Mouse (Mus musculus) lung, embryonic 16.5 days (tissue): ENCODE measurements at regions not wholly inside any gene's neighbourhood (a gene's known extent, or its start where the extent isn't known, plus 50 kb on each side); places are given as distances from the start of the nearest gene placed in this dataset.

Experiments used
- ATAC-seq: fragments of 200-750 bp; cut with Nextera tagmentation; 2 replicates; pipeline ENCODE4 v1.8.0; 2017; ENCODE audit warnings: low read depth, mild to moderate bottlenecking, moderate library complexity
- H3K27ac ChIP-seq: fragments of 300-500 bp; sonication (generic); 2 replicates; pipeline ENCODE4 v1.5.1; 2014; ENCODE audit warnings: mild to moderate bottlenecking, control low read depth, low read length
- H3K27me3 ChIP-seq: fragments of 300-500 bp; sonication (generic); 2 replicates; pipeline ENCODE4 v1.6.1; 2014; ENCODE audit warnings: low read depth, low read length, mixed read lengths; ENCODE audit not compliant: control insufficient read depth, insufficient read depth
- H3K36me3 ChIP-seq: fragments of 300-500 bp; sonication (generic); 2 replicates; pipeline ENCODE4 v1.6.1; 2014; ENCODE audit warnings: low read length; ENCODE audit not compliant: control insufficient read depth, insufficient read depth
- H3K4me1 ChIP-seq: fragments of 300-500 bp; sonication (generic); replicated peaks from 2 replicates; pipeline ENCODE4 v1.6.1; 2014; ENCODE audit warnings: low read length, mixed read lengths; ENCODE audit not compliant: control insufficient read depth, insufficient read depth
- H3K4me2 ChIP-seq: fragments of 300-500 bp; sonication (generic); 2 replicates; pipeline ENCODE4 v1.6.1; 2014; ENCODE audit warnings: low read depth, low read length, control low read depth
- H3K4me3 ChIP-seq: fragments of 300-500 bp; sonication (generic); 2 replicates; pipeline ENCODE4 v1.5.1; 2014; ENCODE audit warnings: mild to moderate bottlenecking, low read length, control low read depth
- H3K9ac ChIP-seq: fragments of 300-500 bp; sonication (generic); 2 replicates; pipeline ENCODE4 v1.6.1; 2014; ENCODE audit warnings: low read length, control low read depth
- H3K9me3 ChIP-seq: fragments of 300-500 bp; sonication (generic); 2 replicates; pipeline ENCODE4 v1.6.1; 2016; ENCODE audit warnings: low read length; ENCODE audit not compliant: control insufficient read depth
- WGBS: fragments of 180-500 bp; shearing (Covaris S2); extraction: QIAGEN DNeasy Blood & Tissue Kit; methylation state at CpG from one replicate; pipeline ENCODE4 v1.1.7; 2014; 5-methylcytosine and 5-hydroxymethylcytosine counted together

GRCm38 (mm10) chr11:24286129-24287108, 208.6 kb downstream of the Bcl11a start:
- Histone ChIP-seq H3K27me3 (no peaks in the 10 kb centered on the region; the same call in none of the 2 replicates), H3K27ac (no peak overlapping the region), H3K36me3 (no peaks in the 10 kb centered on the region), H3K9me3 (no peaks in the 10 kb centered on the region), H3K4me2 (no peak overlapping the region), H3K4me1 (no peaks in the 10 kb centered on the region), H3K9ac (no peak overlapping the region), H3K4me3 (no peak overlapping the region)
- ATAC-seq: no peak
- WGBS: 40% methylated on average over 18 of the region's 18 CpGs

GRCm38 (mm10) chr11:24293209-24293608, 215.4 kb downstream of the Bcl11a start:
- no peaks in the 10 kb centered on the region for H3K36me3 ChIP-seq
- no peaks in the 10 kb centered on the region for H3K9me3 ChIP-seq
- H3K27ac ChIP-seq: 0 out of 2 replicates have a peak overlapping the region, but pooled peaks have one; percentile 36
- no peaks in the 10 kb centered on the region for H3K27me3 ChIP-seq
- WGBS: 50% methylated on average over 3 of the region's 3 CpGs
- H3K4me1 ChIP-seq: peaks cover 12% of the 10 kb centered on the region
- no peak overlapping the region for H3K4me3 ChIP-seq
- ATAC-seq: peak; percentile 51; the same call in 1 of the 2 replicates
- no peak overlapping the region for H3K4me2 ChIP-seq
- no peak overlapping the region for H3K9ac ChIP-seq

GRCm38 (mm10) chr11:24293860-24294531, 216.1 kb downstream of the Bcl11a start:
- Histone ChIP-seq H3K36me3 (no peaks in the 10 kb centered on the region), H3K9ac (no peak overlapping the region), H3K9me3 (no peaks in the 10 kb centered on the region), H3K27ac (no peak overlapping the region), H3K4me2 (no peak overlapping the region), H3K4me3 (no peak overlapping the region), H3K27me3 (no peaks in the 10 kb centered on the region), H3K4me1 (peaks cover 12% of the 10 kb centered on the region)
- 58% methylated on average over 7 of the region's 7 CpGs for WGBS
- ATAC-seq: no peak

GRCm38 (mm10) chr11:24296893-24297624, 219.2 kb downstream of the Bcl11a start:
- no peaks in the 10 kb centered on the region for H3K36me3 ChIP-seq
- no peak overlapping the region for H3K4me3 ChIP-seq
- peak overlapping the region; percentile 23; the same call in 1 of the 2 replicates for H3K4me2 ChIP-seq
- no peak overlapping the region for H3K9ac ChIP-seq
- 12% methylated on average over 12 of the region's 12 CpGs for WGBS
- ATAC-seq: peak; percentile 63; the same call in 1 of the 2 replicates
- no peaks in the 10 kb centered on the region for H3K9me3 ChIP-seq
- H3K27me3 ChIP-seq: no peaks in the 10 kb centered on the region
- no peak overlapping the region for H3K27ac ChIP-seq
- H3K4me1 ChIP-seq: peaks cover 12% of the 10 kb centered on the region

GRCm38 (mm10) chr11:24297763-24298162, 219.9 kb downstream of the Bcl11a start:
- ATAC-seq: no peak; the same call in 1 of the 2 replicates
- no peak overlapping the region for H3K9ac ChIP-seq
- 39% methylated on average over 5 of the region's 5 CpGs for WGBS
- no peaks in the 10 kb centered on the region for H3K9me3 ChIP-seq
- no peak overlapping the region for H3K4me3 ChIP-seq
- no peaks in the 10 kb centered on the region for H3K36me3 ChIP-seq
- peaks cover 12% of the 10 kb centered on the region for H3K4me1 ChIP-seq
- H3K27me3 ChIP-seq: no peaks in the 10 kb centered on the region
- H3K4me2 ChIP-seq: 0 out of 2 replicates have a peak overlapping the region, but pooled peaks have one; percentile 11
- no peak overlapping the region for H3K27ac ChIP-seq

- Histone ChIP-seq H3K36me3 (no peaks in the 10 kb centered on the region), H3K27ac (no peak overlapping the region), H3K9me3 (no peaks in the 10 kb centered on the region), H3K9ac (no peak overlapping the region), H3K4me2 (no peak overlapping the region), H3K4me1 (peaks cover 12% of the 10 kb centered on the region), H3K4me3 (no peak overlapping the region), H3K27me3 (no peaks in the 10 kb centered on the region)
- no peak for ATAC-seq
- WGBS: 81% methylated on average over 4 of the region's 4 CpGs
Measured at GRCm38 (mm10) chr11:24300351-24300750, 222.5 kb downstream of the Bcl11a start.

GRCm38 (mm10) chr11:24301201-24301600, 223.3 kb downstream of the Bcl11a start:
- Histone ChIP-seq H3K4me2 (no peak overlapping the region), H3K4me3 (no peak overlapping the region), H3K9ac (no peak overlapping the region), H3K4me1 (peaks cover 12% of the 10 kb centered on the region), H3K27me3 (no peaks in the 10 kb centered on the region), H3K36me3 (no peaks in the 10 kb centered on the region), H3K9me3 (no peaks in the 10 kb centered on the region), H3K27ac (no peak overlapping the region)
- WGBS: 80% methylated on average over 3 of the region's 3 CpGs
- ATAC-seq: no peak

GRCm38 (mm10) chr11:24305145-24305553, 227.3 kb downstream of the Bcl11a start:
- no peak overlapping the region for H3K27ac ChIP-seq
- H3K4me3 ChIP-seq: peak overlapping the region; percentile 42
- H3K4me1 ChIP-seq: no peaks in the 10 kb centered on the region
- ATAC-seq: peak; percentile 70
- H3K36me3 ChIP-seq: no peaks in the 10 kb centered on the region
- 4% methylated on average over 17 of the region's 17 CpGs for WGBS
- H3K9ac ChIP-seq: peak overlapping the region; percentile 41
- H3K9me3 ChIP-seq: no peaks in the 10 kb centered on the region
- peak overlapping the region; percentile 71 for H3K4me2 ChIP-seq
- no peaks in the 10 kb centered on the region for H3K27me3 ChIP-seq
